Mouse (Mus musculus) limb, embryonic 10.5 days (tissue): ENCODE measurements at regions not wholly inside any gene's neighbourhood (a gene's known extent, or its start where the extent isn't known, plus 50 kb on each side); places are given as distances from the start of the nearest gene placed in this dataset.

ENCODE experiments used
- DNase-seq: peaks from one replicate; pipeline ENCODE4 v3.0.0-alpha.2; 2017; ENCODE audit warnings: low spot score
- H3K27ac ChIP-seq: fragments of 300-500 bp; sonication (generic); 2 replicates; pipeline ENCODE4 v1.5.1; 2016; ENCODE audit warnings: mild to moderate bottlenecking
- H3K27me3 ChIP-seq: fragments of 300-500 bp; sonication (generic); 2 replicates; pipeline ENCODE4 v1.6.1; 2016; ENCODE audit warnings: low read depth, mild to moderate bottlenecking; ENCODE audit not compliant: poor library complexity, severe bottlenecking
- H3K36me3 ChIP-seq: fragments of 300-500 bp; sonication (generic); 2 replicates; pipeline ENCODE4 v1.6.1; 2016; ENCODE audit warnings: mild to moderate bottlenecking, moderate library complexity
- H3K4me1 ChIP-seq: fragments of 300-500 bp; sonication (generic); 2 replicates; pipeline ENCODE4 v1.6.1; 2016
- H3K4me3 ChIP-seq: fragments of 300-500 bp; sonication (generic); 2 replicates; pipeline ENCODE4 v1.5.1; 2016; ENCODE audit warnings: mild to moderate bottlenecking, moderate library complexity
- H3K9me3 ChIP-seq: fragments of 300-500 bp; sonication (generic); replicated peaks from 2 replicates; pipeline ENCODE4 v1.6.1; 2016; ENCODE audit warnings: mild to moderate bottlenecking
- WGBS: fragments of 180-500 bp; shearing (Covaris S2); methylation state at CpG from one replicate; pipeline ENCODE4 v1.1.7; 2016; 5-methylcytosine and 5-hydroxymethylcytosine counted together

GRCm38 (mm10) chr19:32961525-32961924, 204.2 kb downstream of the Pten start:
- H3K36me3 ChIP-seq, result no peaks in the 10 kb centered on the region
- H3K4me1 ChIP-seq, result peaks cover 13% of the 10 kb centered on the region
- 84% methylated on average over 5 of the region's 5 CpGs for WGBS
- H3K9me3 ChIP-seq, result no peaks in the 10 kb centered on the region
- H3K27me3 ChIP-seq, result peaks cover 13% of the 10 kb centered on the region; the same call in 1 of the 2 replicates
- H3K27ac ChIP-seq, result no peak overlapping the region
- no peak overlapping the region for H3K4me3 ChIP-seq
- DNase-seq, result no peak

- DNase-seq, result no peak
- no peaks in the 10 kb centered on the region for H3K27me3 ChIP-seq
- H3K9me3 ChIP-seq, result no peaks in the 10 kb centered on the region
- H3K36me3 ChIP-seq, result no peaks in the 10 kb centered on the region
- WGBS, result 24% methylated on average over 1 of the region's 1 CpGs
- no peak overlapping the region for H3K4me3 ChIP-seq
- H3K27ac ChIP-seq, result no peak overlapping the region
- H3K4me1 ChIP-seq, result peaks cover 6% of the 10 kb centered on the region; the same call in 1 of the 2 replicates
Observed at GRCm38 (mm10) chr19:32963983-32964382, 206.7 kb downstream of the Pten start.

GRCm38 (mm10) chr19:32965488-32965887, 208.2 kb downstream of the Pten start:
- Histone ChIP-seq H3K27me3 (no peaks in the 10 kb centered on the region), H3K36me3 (no peaks in the 10 kb centered on the region), H3K27ac (no peak overlapping the region), H3K4me3 (no peak overlapping the region), H3K4me1 (peaks cover 6% of the 10 kb centered on the region; the same call in 1 of the 2 replicates), H3K9me3 (no peaks in the 10 kb centered on the region)
- no peak for DNase-seq
- WGBS, result 76% methylated on average over 2 of the region's 2 CpGs

- H3K36me3 ChIP-seq, result no peaks in the 10 kb centered on the region
- peaks cover 1% of the 10 kb centered on the region; the same call in 1 of the 2 replicates for H3K4me1 ChIP-seq
- H3K27ac ChIP-seq, result no peak overlapping the region
- DNase-seq, result no peak
- 83% methylated on average over 7 of the region's 7 CpGs for WGBS
- H3K9me3 ChIP-seq, result no peaks in the 10 kb centered on the region
- no peak overlapping the region for H3K4me3 ChIP-seq
- H3K27me3 ChIP-seq, result no peaks in the 10 kb centered on the region
Observed at GRCm38 (mm10) chr19:32969213-32969776, 212.0 kb downstream of the Pten start.

GRCm38 (mm10) chr19:32972116-32972515, 214.8 kb downstream of the Pten start:
- no peak overlapping the region for H3K4me3 ChIP-seq
- H3K4me1 ChIP-seq, result no peaks in the 10 kb centered on the region
- H3K36me3 ChIP-seq, result no peaks in the 10 kb centered on the region
- WGBS, result 92% methylated on average over 6 of the region's 6 CpGs
- no peak overlapping the region for H3K27ac ChIP-seq
- H3K27me3 ChIP-seq, result no peaks in the 10 kb centered on the region
- DNase-seq, result no peak
- H3K9me3 ChIP-seq, result no peaks in the 10 kb centered on the region

- Histone ChIP-seq H3K36me3 (no peaks in the 10 kb centered on the region), H3K27ac (no peak overlapping the region), H3K4me1 (no peaks in the 10 kb centered on the region), H3K9me3 (no peaks in the 10 kb centered on the region), H3K4me3 (no peak overlapping the region), H3K27me3 (no peaks in the 10 kb centered on the region)
- WGBS, result 91% methylated on average over 3 of the region's 3 CpGs
- DNase-seq, result no peak
Observed at GRCm38 (mm10) chr19:32973130-32973529, 215.8 kb downstream of the Pten start.

GRCm38 (mm10) chr19:32974778-32975240, 217.5 kb downstream of the Pten start:
- Histone ChIP-seq H3K9me3 (no peaks in the 10 kb centered on the region), H3K4me1 (no peaks in the 10 kb centered on the region), H3K4me3 (no peak overlapping the region), H3K36me3 (no peaks in the 10 kb centered on the region), H3K27me3 (no peaks in the 10 kb centered on the region), H3K27ac (0 out of 2 replicates have a peak overlapping the region, but pooled peaks have one; percentile 30)
- DNase-seq, result no peak
- 87% methylated on average over 4 of the region's 4 CpGs for WGBS

GRCm38 (mm10) chr19:32975303-32975702, 218.0 kb downstream of the Pten start:
- no peaks in the 10 kb centered on the region for H3K4me1 ChIP-seq
- 87% methylated on average over 5 of the region's 5 CpGs for WGBS
- H3K36me3 ChIP-seq, result no peaks in the 10 kb centered on the region
- H3K9me3 ChIP-seq, result no peaks in the 10 kb centered on the region
- H3K27me3 ChIP-seq, result no peaks in the 10 kb centered on the region
- no peak for DNase-seq
- no peak overlapping the region for H3K27ac ChIP-seq
- no peak overlapping the region for H3K4me3 ChIP-seq

- 94% methylated on average over 7 of the region's 7 CpGs for WGBS
Observed at GRCm38 (mm10) chr19:32976507-32976906, 219.2 kb downstream of the Pten start.

GRCm38 (mm10) chr19:32978037-32978745, 220.9 kb downstream of the Pten start:
- 91% methylated on average over 7 of the region's 7 CpGs for WGBS
- H3K4me1 ChIP-seq, result no peaks in the 10 kb centered on the region
- no peak overlapping the region for H3K4me3 ChIP-seq
- no peaks in the 10 kb centered on the region for H3K27me3 ChIP-seq
- H3K36me3 ChIP-seq, result no peaks in the 10 kb centered on the region
- H3K9me3 ChIP-seq, result no peaks in the 10 kb centered on the region
- no peak overlapping the region for H3K27ac ChIP-seq
- no peak for DNase-seq

More at GRCm38 (mm10) chr19:32976507-32976906, 219.2 kb downstream of the Pten start:
- Histone ChIP-seq H3K9me3 (no peaks in the 10 kb centered on the region), H3K27me3 (no peaks in the 10 kb centered on the region), H3K36me3 (no peaks in the 10 kb centered on the region), H3K4me3 (no peak overlapping the region), H3K4me1 (no peaks in the 10 kb centered on the region), H3K27ac (no peak overlapping the region)
- DNase-seq, result no peak

- no peaks in the 10 kb centered on the region for H3K9me3 ChIP-seq
- no peak overlapping the region for H3K4me3 ChIP-seq
- 72% methylated on average over 5 of the region's 5 CpGs for WGBS
- H3K27ac ChIP-seq, result no peak overlapping the region
- no peaks in the 10 kb centered on the region for H3K4me1 ChIP-seq
- H3K36me3 ChIP-seq, result no peaks in the 10 kb centered on the region
- DNase-seq, result no peak
- no peaks in the 10 kb centered on the region for H3K27me3 ChIP-seq
Observed at GRCm38 (mm10) chr19:32980142-32980541, 222.8 kb downstream of the Pten start.

- Histone ChIP-seq H3K9me3 (no peaks in the 10 kb centered on the region), H3K27ac (no peak overlapping the region), H3K4me3 (no peak overlapping the region), H3K27me3 (no peaks in the 10 kb centered on the region), H3K36me3 (no peaks in the 10 kb centered on the region), H3K4me1 (no peaks in the 10 kb centered on the region)
- DNase-seq, result no peak
- WGBS, result 74% methylated on average over 5 of the region's 5 CpGs
Observed at GRCm38 (mm10) chr19:32988713-32989112, 231.4 kb downstream of the Pten start.

GRCm38 (mm10) chr19:32989346-32989745, 232.0 kb downstream of the Pten start:
- no peak overlapping the region for H3K4me3 ChIP-seq
- DNase-seq, result no peak
- H3K4me1 ChIP-seq, result no peaks in the 10 kb centered on the region
- WGBS, result 81% methylated on average over 6 of the region's 6 CpGs
- H3K27me3 ChIP-seq, result no peaks in the 10 kb centered on the region
- no peak overlapping the region for H3K27ac ChIP-seq
- H3K9me3 ChIP-seq, result no peaks in the 10 kb centered on the region
- no peaks in the 10 kb centered on the region for H3K36me3 ChIP-seq
